Mouse (Mus musculus) CH12.LX (cell line): ENCODE results near the gene H1f0. TPM values are rescaled to one million over a fixed set of nuclear protein-coding genes. Genes with fewer than 3 reads are reported as not detected.

Source experiments
- DNase-seq: peaks from one replicate; pipeline ENCODE4 v3.0.0-alpha.2; 2013; ENCODE audit errors: extremely low read depth
- H3K27ac ChIP-seq: 2 replicates; pipeline ENCODE4 v1.5.1; 2012; ENCODE audit warnings: low read depth, mild to moderate bottlenecking, control low read depth, moderate library complexity; ENCODE audit not compliant: insufficient read depth
- H3K27me3 ChIP-seq: replicated peaks from 2 replicates; pipeline ENCODE3; 2012; ENCODE audit warnings: inconsistent platforms
- H3K36me3 ChIP-seq, 2 experiments: replicated peaks in 1 of 2; 2 replicates each; pipeline versions ENCODE3 to v1.6.1; 2012; ENCODE audit warnings: inconsistent platforms in 1 of 2, low read length in 1 of 2, mild to moderate bottlenecking in 1 of 2, mixed read lengths in 1 of 2, moderate library complexity in 1 of 2; ENCODE audit not compliant: control insufficient read depth in 1 of 2, insufficient read depth in 1 of 2
- H3K4me1 ChIP-seq, 2 experiments: 2 replicates each; pipeline ENCODE4 v1.6.1; 2012; ENCODE audit warnings: inconsistent platforms in 1 of 2, moderate library complexity in 1 of 2; ENCODE audit not compliant: insufficient read depth in 2 of 2, control insufficient read depth in 1 of 2
- H3K4me2 ChIP-seq: 2 replicates; pipeline ENCODE4 v1.6.1; 2012; ENCODE audit warnings: low read depth, mild to moderate bottlenecking, control low read depth; ENCODE audit not compliant: poor library complexity, insufficient read depth, severe bottlenecking
- H3K4me3 ChIP-seq, 3 experiments: fragments of 150-350 bp in 1 of 3; sonication (generic) in 1 of 3; replicated peaks in 1 of 3; 2 replicates each; pipeline versions ENCODE3 to v1.5.1; 2011 to 2012; ENCODE audit warnings: low read depth in 2 of 3, low read length in 2 of 3, mild to moderate bottlenecking in 2 of 3, moderate library complexity in 2 of 3, control low read depth in 1 of 3, improper control_type of control experiment in 1 of 3, inconsistent platforms in 1 of 3, mixed read lengths in 1 of 3; ENCODE audit not compliant: poor library complexity in 1 of 3
- H3K79me2 ChIP-seq: replicated peaks from 2 replicates; pipeline ENCODE4 v1.6.1; 2012; ENCODE audit warnings: mild to moderate bottlenecking, moderate library complexity; ENCODE audit not compliant: control insufficient read depth, poor library complexity, insufficient read depth, severe bottlenecking; ENCODE audit errors: extremely low read depth
- H3K9ac ChIP-seq: 2 replicates; pipeline ENCODE4 v1.6.1; 2012; ENCODE audit warnings: low read depth, mild to moderate bottlenecking, control low read depth, moderate library complexity; ENCODE audit not compliant: insufficient read depth
- H3K9me3 ChIP-seq: replicated peaks from 2 replicates; pipeline ENCODE3; 2012; ENCODE audit warnings: low read length, inconsistent platforms, mixed read lengths
- BHLHE40 ChIP-seq: IDR thresholded peaks from 2 replicates; pipeline ENCODE4 v1.6.1; 2011; ENCODE audit warnings: mild to moderate bottlenecking, low read depth, low read length, improper control_type of control experiment
- CHD1 ChIP-seq: IDR thresholded peaks from 2 replicates; pipeline ENCODE4 v1.6.1; 2012; ENCODE audit warnings: low read depth, low read length, improper control_type of control experiment, inconsistent platforms
- EP300 ChIP-seq: IDR thresholded peaks from 2 replicates; pipeline ENCODE4 v1.6.1; 2011; ENCODE audit warnings: low read length, improper control_type of control experiment
- ETS1 ChIP-seq: conservative IDR thresholded peaks from 2 replicates; pipeline ENCODE4 v1.6.1; 2012; ENCODE audit warnings: low read depth, mild to moderate bottlenecking, inconsistent platforms, low read length, improper control_type of control experiment, moderate library complexity
- HCFC1 ChIP-seq: IDR thresholded peaks from 2 replicates; pipeline ENCODE4 v1.6.1; 2012; ENCODE audit warnings: low read depth, mild to moderate bottlenecking, inconsistent platforms, low read length, improper control_type of control experiment
- IRF4 ChIP-seq: IDR thresholded peaks from 2 replicates; pipeline ENCODE4 v1.6.1; 2014; ENCODE audit warnings: low read depth, mild to moderate bottlenecking, inconsistent platforms, low read length, improper control_type of control experiment
- JUND ChIP-seq: conservative IDR thresholded peaks from 2 replicates; pipeline ENCODE4 v1.6.1; 2011; ENCODE audit warnings: low read depth, low read length, improper control_type of control experiment
- KAT2A ChIP-seq: IDR thresholded peaks from 2 replicates; pipeline ENCODE4 v1.6.1; 2012; ENCODE audit warnings: low read length, improper control_type of control experiment, inconsistent platforms; ENCODE audit not compliant: insufficient replicate concordance
- MAFK ChIP-seq: IDR thresholded peaks from 2 replicates; pipeline ENCODE4 v1.6.1; 2011; ENCODE audit warnings: low read length, improper control_type of control experiment; ENCODE audit not compliant: insufficient replicate concordance
- MAX ChIP-seq: IDR thresholded peaks from 2 replicates; pipeline ENCODE4 v1.6.1; 2011; ENCODE audit warnings: low read length, improper control_type of control experiment
- MAZ ChIP-seq: IDR thresholded peaks from 2 replicates; pipeline ENCODE4 v1.6.1; 2012; ENCODE audit warnings: low read depth, mild to moderate bottlenecking, inconsistent platforms, low read length, improper control_type of control experiment, moderate library complexity
- MEF2A ChIP-seq: IDR thresholded peaks from 2 replicates; pipeline ENCODE4 v1.6.1; 2014; ENCODE audit warnings: low read depth, mild to moderate bottlenecking, inconsistent platforms, low read length, improper control_type of control experiment, borderline replicate concordance
- MXI1 ChIP-seq: IDR thresholded peaks from 2 replicates; pipeline ENCODE4 v1.6.1; 2011; ENCODE audit warnings: mild to moderate bottlenecking, low read depth, low read length, improper control_type of control experiment
- NELFE ChIP-seq: IDR thresholded peaks from 2 replicates; pipeline ENCODE4 v1.6.1; 2011; ENCODE audit warnings: low read depth, low read length, improper control_type of control experiment
- SMC3 ChIP-seq: IDR thresholded peaks from 2 replicates; pipeline ENCODE4 v1.6.1; 2011; ENCODE audit warnings: low read depth, low read length, improper control_type of control experiment
- TBP ChIP-seq: conservative IDR thresholded peaks from 2 replicates; pipeline ENCODE4 v1.6.1; 2011; ENCODE audit warnings: low read depth, low read length, improper control_type of control experiment
- UBTF ChIP-seq: IDR thresholded peaks from 2 replicates; pipeline ENCODE4 v1.6.1; 2012; ENCODE audit warnings: low read depth, mild to moderate bottlenecking, inconsistent platforms, low read length, improper control_type of control experiment, moderate library complexity
- USF1 ChIP-seq: IDR thresholded peaks from 2 replicates; pipeline ENCODE4 v1.6.1; 2014; ENCODE audit warnings: low read depth, mild to moderate bottlenecking, inconsistent platforms, low read length, improper control_type of control experiment
- ZC3H11A ChIP-seq: IDR thresholded peaks from 2 replicates; pipeline ENCODE4 v1.6.1; 2012; ENCODE audit warnings: low read depth, mild to moderate bottlenecking, inconsistent platforms, low read length, improper control_type of control experiment
- ZKSCAN1 ChIP-seq: IDR thresholded peaks from 2 replicates; pipeline ENCODE4 v1.6.1; 2012; ENCODE audit warnings: low read depth, inconsistent platforms, low read length, improper control_type of control experiment, borderline replicate concordance
- ZMIZ1 ChIP-seq: IDR thresholded peaks from 2 replicates; pipeline ENCODE4 v1.6.1; 2012; ENCODE audit warnings: low read depth, mild to moderate bottlenecking, inconsistent platforms, low read length, improper control_type of control experiment
- dilution Hi-C: fragments of 300-500 bp; cut with MboI; formaldehyde crosslinking; loops from 2 replicates; pipeline ENCODE4 v1.14.3; 2020; ENCODE audit warnings: low sequenced_read_pairs; ENCODE audit not compliant: extremely low pct_unique_long_range_greater_than_20kb, extremely low pct_ligation_motif_present
- in situ Hi-C: fragments of 300-500 bp; cut with MboI; formaldehyde crosslinking; loops from 3 replicates; pipeline ENCODE4 v1.14.3; 2019; ENCODE audit warnings: low sequenced_read_pairs, low pct_ligation_motif_present, low pct_unique_long_range_greater_than_20kb, mixed read lengths
- polyA plus RNA-seq: library from polyadenylated mRNA; unstranded; fragments of >175 nt; gene quantifications from 2 replicates; pipeline ENCODE4 v1.2.1, GENCODE M21; 2012; ENCODE audit warnings: low read depth; ENCODE audit not compliant: insufficient read length
- total RNA-seq, 2 experiments: library from RNA; depleted of rRNA; stranded (reverse); fragments of 300-350 nt in 1 of 2; fragments of >200 nt in 1 of 2; gene quantifications; 2 replicates each; pipeline ENCODE4 v1.2.3; 2012 to 2014

Gene H1f0
- total and polyA plus RNA-seq, 3 experiments, result 11.9 to 100 (median 15.9) TPM

- Histone ChIP-seq H3K27ac (no peak overlapping the region), H3K79me2 (no peaks in the 10 kb centered on the region), H3K27me3 (peaks cover 74% of the 10 kb centered on the region), H3K9ac (no peak overlapping the region), H3K4me1 (peaks cover 0 to 5% of the 10 kb centered on the region in 2 experiments; a peak in 2 of 4 replicates), H3K36me3 (no peaks in the 10 kb centered on the region), H3K4me2 (no peak overlapping the region), H3K4me3 (no peak overlapping the region), H3K9me3 (no peaks in the 10 kb centered on the region)
- DNase-seq, result no peak
- dilution Hi-C loops (no loop called here), in situ Hi-C loops (no loop called here)
- TF ChIP-seq ZMIZ1, result no peak
- TF ChIP-seq MAX, result no peak
- no peak for TF ChIP-seq MAZ
- TF ChIP-seq CHD1, result no peak
- TF ChIP-seq MEF2A, result no peak
- no peak for TF ChIP-seq HCFC1
- no peak for TF ChIP-seq IRF4
- TF ChIP-seq EP300, result no peak
- TF ChIP-seq TBP, result no peak
Measured at GRCm38 (mm10) chr15:79022671-79023230, 5.5 kb upstream of the H1f0 start.

- peaks cover 79% of the 10 kb centered on the region for H3K27me3 ChIP-seq
- dilution Hi-C loops, result no loop called here
Measured at GRCm38 (mm10) chr15:79023366-79023765, 4.9 kb upstream of the H1f0 start.

More at GRCm38 (mm10) chr15:79023366-79023765, 4.9 kb upstream of the H1f0 start:
- DNase-seq, result no peak
- Histone ChIP-seq H3K27ac (no peak overlapping the region), H3K9me3 (no peaks in the 10 kb centered on the region), H3K4me2 (no peak overlapping the region), H3K36me3 (no peaks in the 10 kb centered on the region), H3K4me1 (peaks cover 0 to 7% of the 10 kb centered on the region in 2 experiments; a peak in 2 of 4 replicates), H3K9ac (no peak overlapping the region), H3K4me3 (no peak overlapping the region), H3K79me2 (no peaks in the 10 kb centered on the region)
- in situ Hi-C loops, result no loop called here
- TF ChIP-seq ZC3H11A (no peak), USF1 (no peak), ETS1 (no peak), BHLHE40 (no peak), TBP (no peak), ZKSCAN1 (no peak), NELFE (no peak), SMC3 (no peak), MAFK (no peak), KAT2A (no peak), IRF4 (no peak), UBTF (no peak), JUND (no peak), ZMIZ1 (no peak), MXI1 (no peak)
